Comparison of ENCODE assay signal across 7 mouse cellular contexts in the genomic region with DNA sequence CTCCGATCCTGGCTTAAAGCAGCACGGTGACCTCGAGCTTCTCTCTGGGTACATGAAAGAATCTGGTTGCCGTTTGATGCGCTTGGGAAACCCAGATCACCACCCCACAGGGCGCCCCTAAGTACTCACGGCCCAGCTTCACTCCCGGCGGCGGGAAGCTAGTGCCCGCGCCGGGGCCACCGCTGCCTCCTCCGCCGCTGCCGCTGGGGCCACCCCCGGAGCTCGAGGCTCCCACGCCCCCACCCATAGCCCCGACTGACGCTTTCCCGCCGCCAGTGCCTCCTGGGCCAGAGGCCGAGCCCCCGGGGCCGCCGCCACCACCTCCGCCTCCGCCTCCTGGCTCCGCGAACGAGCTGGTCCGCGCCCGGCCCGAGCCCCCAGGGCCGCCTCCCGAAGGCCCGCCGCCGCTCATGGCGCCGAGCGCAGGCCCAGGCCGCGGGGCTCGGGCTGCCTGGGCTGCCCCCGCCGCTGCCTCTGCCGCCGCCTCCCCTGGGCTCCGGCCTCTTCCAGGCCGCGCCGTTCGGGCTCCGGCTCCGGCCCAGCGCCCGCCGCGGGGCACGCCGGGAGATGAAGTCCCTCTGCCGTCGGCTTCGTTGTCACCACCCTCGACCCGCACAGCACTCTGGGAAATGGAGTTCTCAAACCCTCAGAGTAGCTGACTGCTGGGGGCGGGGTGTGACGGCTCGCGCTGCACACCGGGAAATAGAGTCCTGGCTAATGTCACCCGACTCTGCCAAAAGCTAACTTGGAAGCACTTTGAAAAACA. TPM values are rescaled to one million over a fixed set of nuclear protein-coding genes. Genes with fewer than 3 reads are reported as not detected.
DNase-seq lines count a peak whose midpoint lies in the region; ATAC-seq and TF ChIP-seq lines count a peak whose summit lies in the region.

A gene (minus strand): TSS at position 603 of the 766 bp plus-strand sequence.

- peak; percentile 75 for ATAC-seq in common myeloid progenitor, adult 5-6 weeks (replicated peaks; ENCODE audit: low read depth, poor library complexity, severe bottlenecking)
- peak; percentile 71 for ATAC-seq in inflammation-experienced regulatory T-cells, adult 6 months
- peak; percentile 73 for ATAC-seq in megakaryocyte-erythroid progenitor cell, adult 5-6 weeks (replicated peaks; ENCODE audit: low FRiP score, low TSS enrichment, poor library complexity, severe bottlenecking)

- peak within 1 kb of the TSS; percentile 86 for H3K27ac ChIP-seq in small intestine, adult 2 months (ENCODE audit: insufficient read depth, low read depth, low read length)

- DNase-seq in ZHBTc4 (ENCODE audit: low read depth, low spot score) = peak; percentile 98
- DNase-seq in gastrocnemius, postnatal 10 days = peak; percentile 95
- peak; percentile 97 to 99 for DNase-seq in left cerebral cortex, postnatal 10 days (ENCODE audit: extremely low spot score in 1 of 2, low spot score in 2 of 2)

- WGBS in small intestine, adult 2 months = under 1% methylated on average over 74 of the region's 76 CpGs

- H3K36me3 ChIP-seq in small intestine, adult 2 months (ENCODE audit: control insufficient read depth, insufficient read depth, low read length) = peaks cover 21% of the 10 kb centered on the region

- intact Hi-C loops in left cerebral cortex, postnatal 10 days (cut with DNase I) = no loop called here

- H3K4me1 ChIP-seq in small intestine, adult 2 months (ENCODE audit: control insufficient read depth, insufficient read depth, insufficient read length, low read length) = peaks cover 9% of the 10 kb centered on the region

- no peaks in the 10 kb centered on the region for H3K27me3 ChIP-seq in small intestine, adult 2 months (ENCODE audit: control insufficient read depth, insufficient read depth, low read length)

- TF ChIP-seq POLR2A in small intestine, adult 2 months (IDR thresholded peaks at IDR 0.05; ENCODE audit: low read depth, low read length) = peak; percentile 78

- TF ChIP-seq CTCF in small intestine, adult 2 months (IDR thresholded peaks at IDR 0.05; ENCODE audit: extremely low read depth, insufficient read length, insufficient replicate concordance, low read depth, low read length) = no peak

- peak within 1 kb of the TSS; percentile 78 for H3K4me3 ChIP-seq in small intestine, adult 2 months (ENCODE audit: low read depth, low read length)

RNA-seq across cellular contexts. Expression of the gene that starts here (rescaled TPM):
- 50.5 and 58.1 TPM in 2 replicates for total RNA-seq in common myeloid progenitor, adult 5-6 weeks (2017)
- total RNA-seq in gastrocnemius, postnatal 10 days (2021) = 10 to 100 TPM; 51.1 to 60.2 TPM
- 10 to 100 TPM in 1 of 3 experiments, 1 to 10 TPM in 2; 8.5 to 13.3 (median 8.9) TPM for polyA plus RNA-seq in inflammation-experienced regulatory T-cells, adult 6 months (2017; shearing (Covaris generic))
- 100 to 1,000 TPM; 205 TPM for total RNA-seq in left cerebral cortex, postnatal 10 days (2021)
- 97.9 and 123 TPM in 2 replicates for total RNA-seq in megakaryocyte-erythroid progenitor cell, adult 5-6 weeks (2014; fragmentation: Nextera tagmentation)
- total RNA-seq in megakaryocyte-erythroid progenitor cell, adult 5-6 weeks (2017) = 49.1 and 74.7 TPM in 2 replicates
- 77.7 and 163 TPM in 2 replicates for polyA plus RNA-seq in small intestine, adult 2 months (2012; rRNA removed)

Comparison
In these comparisons a context has a peak if more than half of its experiments do, and no peak if none do; other contexts are left out.
1. Peak in every context shown above with its lines: DNase-seq, ATAC-seq, H3K4me3 ChIP-seq and H3K27ac ChIP-seq.